In the genomic region with DNA sequence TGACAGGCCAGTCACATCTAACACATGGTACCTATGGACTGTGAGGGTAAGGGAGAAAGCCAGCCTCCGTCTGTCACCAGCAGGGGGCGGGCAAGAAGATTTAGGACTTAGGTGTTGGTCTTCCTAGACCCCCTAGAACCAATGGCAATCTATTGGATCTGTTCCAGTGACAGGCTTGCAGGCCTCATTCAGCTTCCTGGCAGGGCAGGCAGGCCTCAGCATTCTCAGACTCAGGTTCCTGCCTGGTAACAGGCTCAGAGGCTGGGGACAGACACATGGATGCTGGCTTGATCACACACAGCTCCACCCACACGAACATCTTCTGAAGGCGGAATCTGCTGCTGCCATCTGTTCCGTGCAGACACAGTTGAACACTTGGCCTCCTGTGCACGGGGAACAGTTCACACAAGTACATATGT, we compare ENCODE assay signal across 8 mouse cellular contexts. TPM values are rescaled to one million over a fixed set of nuclear protein-coding genes. Genes with fewer than 3 reads are reported as not detected.
DNase-seq lines count a peak whose midpoint lies in the region; ATAC-seq and TF ChIP-seq lines count a peak whose summit lies in the region.

No protein-coding gene starts in this region.

- no peaks in the 10 kb centered on the region for H3K36me3 ChIP-seq in G1E (replicated peaks)
- no peaks in the 10 kb centered on the region for H3K36me3 ChIP-seq in forebrain, embryonic 14.5 days (ENCODE audit: control insufficient read depth, insufficient read depth, low read length)
- no peaks in the 10 kb centered on the region for H3K36me3 ChIP-seq in hindbrain, embryonic 15.5 days

- peaks cover 24% of the 10 kb centered on the region for H3K27me3 ChIP-seq in G1E (ENCODE audit: insufficient read depth, low read length)
- H3K27me3 ChIP-seq in forebrain, embryonic 14.5 days (replicated peaks; ENCODE audit: control insufficient read depth, insufficient read depth, low read length), result no peaks in the 10 kb centered on the region
- no peaks in the 10 kb centered on the region for H3K27me3 ChIP-seq in hindbrain, embryonic 15.5 days

- H3K4me2 ChIP-seq in forebrain, embryonic 14.5 days (ENCODE audit: low read length), result no peak overlapping the region
- H3K4me2 ChIP-seq in hindbrain, embryonic 15.5 days, result no peak overlapping the region

- 32% methylated on average over 6 of the region's 6 CpGs for whole genome bisulfite sequencing in forebrain, embryonic 14.5 days
- WGBS in hindbrain, embryonic 15.5 days, result 35% methylated on average over 6 of the region's 6 CpGs

- H3K4me3 ChIP-seq in G1E (ENCODE audit: low read depth, low read length), result no peak overlapping the region; the same call in 1 of the 2 replicates
- no peak overlapping the region for H3K4me3 ChIP-seq in forebrain, embryonic 14.5 days (ENCODE audit: low read depth, low read length)
- no peak overlapping the region for H3K4me3 ChIP-seq in hindbrain, embryonic 15.5 days

- peaks cover 81% of the 10 kb centered on the region for H3K4me1 ChIP-seq in G1E (ENCODE audit: insufficient read depth, low read depth, low read length)
- H3K4me1 ChIP-seq in forebrain, embryonic 14.5 days (ENCODE audit: control insufficient read depth, insufficient read depth, low read length), result peaks cover 29% of the 10 kb centered on the region
- peaks cover 51% of the 10 kb centered on the region for H3K4me1 ChIP-seq in hindbrain, embryonic 15.5 days (replicated peaks)

- H3K27ac ChIP-seq in forebrain, embryonic 14.5 days (ENCODE audit: low read depth, low read length), result peak overlapping the region; percentile 82
- peak overlapping the region; percentile 76 for H3K27ac ChIP-seq in hindbrain, embryonic 15.5 days (replicated peaks)

- no peak for ATAC-seq in G1E (ENCODE audit: extremely low read depth, insufficient number of reproducible peaks, low FRiP score, poor library complexity, severe bottlenecking)
- ATAC-seq in forebrain, embryonic 14.5 days, result peak; percentile 12
- no peak for ATAC-seq in hindbrain, embryonic 15.5 days (ENCODE audit: low FRiP score, low read depth)

- H3K9ac ChIP-seq in forebrain, embryonic 14.5 days (ENCODE audit: low read length), result no peak overlapping the region
- no peak overlapping the region for H3K9ac ChIP-seq in hindbrain, embryonic 15.5 days

- DNase-seq in G1E (ENCODE audit: low spot score), result no peak
- DNase-seq in c-Kit-positive CD71-positive TER-119-positive erythroid progenitor cells, embryonic 14.5 days (ENCODE audit: low spot score), result peak; percentile 74
- peak; percentile 83 for DNase-seq in forebrain, embryonic 14.5 days (ENCODE audit: low spot score)
- DNase-seq in left cerebral cortex, adult 18-20 months (ENCODE audit: low spot score in 2 of 2), result peak; percentile 71 to 86
- DNase-seq in lung, postnatal 14 days, result peak; percentile 78
- DNase-seq in right cerebral cortex, postnatal 4 days, result peak; percentile 72
- DNase-seq in urinary bladder, postnatal 10 days (ENCODE audit: low spot score), result no peak

- H3K9me3 ChIP-seq in G1E (replicated peaks), result no peaks in the 10 kb centered on the region
- H3K9me3 ChIP-seq in forebrain, embryonic 14.5 days (replicated peaks; ENCODE audit: control insufficient read depth, low read length), result no peaks in the 10 kb centered on the region
- H3K9me3 ChIP-seq in hindbrain, embryonic 15.5 days, result no peaks in the 10 kb centered on the region

- peak; percentile 97 for TF ChIP-seq CTCF in G1E (IDR thresholded peaks at IDR 0.05; ENCODE audit: low read depth, low read length)

RNA-seq across cellular contexts. Expression of gene Ptma, which starts 25.4 kb away (rescaled TPM):
- total RNA-seq in G1E (2014; fragmentation: Nextera tagmentation), result 2,671 and 3,097 TPM in 2 replicates
- 4,796 and 5,087 TPM in 2 replicates for total RNA-seq in G1E (2017)
- 14,052 and 14,774 TPM in 2 replicates for polyA plus RNA-seq in G1E (2012)
- polyA plus RNA-seq in forebrain, embryonic 14.5 days (2014; fragmentation: Nextera tagmentation; extraction: Ambion mirVana), result 2,309 and 2,480 TPM in 2 replicates
- polyA plus RNA-seq in hindbrain, embryonic 15.5 days (2015; fragmentation: Nextera tagmentation; extraction: Ambion mirVana), result 1,392 and 1,427 TPM in 2 replicates
- total RNA-seq in left cerebral cortex, adult 18-20 months (2021), result 100 to 1,000 TPM; 356 to 357 TPM

Comparison
In these comparisons a context has a peak if more than half of its experiments do, and no peak if none do; other contexts are left out.
1. DNase-seq: peak in c-Kit-positive CD71-positive TER-119-positive erythroid progenitor cells, embryonic 14.5 days (single experiment), forebrain, embryonic 14.5 days (single experiment), left cerebral cortex, adult 18-20 months (2 of 2), lung, postnatal 14 days (single experiment) and right cerebral cortex, postnatal 4 days (single experiment); none in G1E (single experiment) and urinary bladder, postnatal 10 days (single experiment).